Mouse (Mus musculus): ENCODE results near the gene Fsd2.

The Fsd2 gene

DNA sequence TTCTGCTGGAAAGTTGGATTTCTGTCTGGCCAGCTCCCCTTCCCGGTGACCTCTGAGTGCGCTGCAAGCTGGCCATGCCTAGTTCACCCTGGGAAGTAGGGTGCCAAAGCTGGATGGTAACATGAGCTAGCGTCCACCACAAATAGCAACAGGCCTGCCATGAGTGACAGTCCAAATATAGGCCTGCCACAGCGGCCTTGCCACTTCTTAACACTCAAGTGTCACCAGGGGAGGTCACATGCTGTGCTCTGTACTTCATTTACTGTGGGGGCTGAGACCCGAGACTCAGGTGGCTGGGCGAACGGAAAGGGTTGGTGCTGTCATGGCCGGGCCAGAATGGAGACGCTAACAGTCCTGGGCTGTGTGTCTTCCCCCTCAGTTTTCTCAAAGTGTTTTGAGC lies at the start of gene Fsd2:
Gene Fsd2, minus strand, starts transcription at position 53 of the 400 bp plus-strand sequence.
- no peak for TF ChIP-seq GATA4 (IDR thresholded peaks at IDR 0.05; ENCODE audit: insufficient replicate concordance, low read length)

DNA sequence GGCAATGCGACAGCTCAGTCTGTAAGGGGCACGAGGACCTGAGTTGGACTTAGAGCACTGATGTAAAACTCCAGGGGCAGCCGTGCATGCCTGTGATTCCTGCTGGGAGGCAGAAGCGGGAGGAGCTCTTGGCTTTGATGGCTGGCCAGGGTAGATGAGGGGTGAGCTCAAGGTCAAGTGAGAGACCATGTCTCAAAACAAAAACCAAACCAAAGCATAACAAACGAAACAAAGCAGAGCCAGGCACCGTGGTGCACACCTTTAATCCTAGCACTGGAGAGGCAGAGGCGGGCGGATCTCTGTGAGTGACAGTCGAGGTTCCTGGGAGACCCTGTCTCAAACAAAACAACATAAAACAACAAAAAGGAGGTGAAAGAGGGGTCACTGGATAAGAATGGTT lies 48.3 kb upstream of the Fsd2 start:
- TF ChIP-seq GATA4 (IDR thresholded peaks at IDR 0.05; ENCODE audit: insufficient replicate concordance, low read length) = no peak

DNA sequence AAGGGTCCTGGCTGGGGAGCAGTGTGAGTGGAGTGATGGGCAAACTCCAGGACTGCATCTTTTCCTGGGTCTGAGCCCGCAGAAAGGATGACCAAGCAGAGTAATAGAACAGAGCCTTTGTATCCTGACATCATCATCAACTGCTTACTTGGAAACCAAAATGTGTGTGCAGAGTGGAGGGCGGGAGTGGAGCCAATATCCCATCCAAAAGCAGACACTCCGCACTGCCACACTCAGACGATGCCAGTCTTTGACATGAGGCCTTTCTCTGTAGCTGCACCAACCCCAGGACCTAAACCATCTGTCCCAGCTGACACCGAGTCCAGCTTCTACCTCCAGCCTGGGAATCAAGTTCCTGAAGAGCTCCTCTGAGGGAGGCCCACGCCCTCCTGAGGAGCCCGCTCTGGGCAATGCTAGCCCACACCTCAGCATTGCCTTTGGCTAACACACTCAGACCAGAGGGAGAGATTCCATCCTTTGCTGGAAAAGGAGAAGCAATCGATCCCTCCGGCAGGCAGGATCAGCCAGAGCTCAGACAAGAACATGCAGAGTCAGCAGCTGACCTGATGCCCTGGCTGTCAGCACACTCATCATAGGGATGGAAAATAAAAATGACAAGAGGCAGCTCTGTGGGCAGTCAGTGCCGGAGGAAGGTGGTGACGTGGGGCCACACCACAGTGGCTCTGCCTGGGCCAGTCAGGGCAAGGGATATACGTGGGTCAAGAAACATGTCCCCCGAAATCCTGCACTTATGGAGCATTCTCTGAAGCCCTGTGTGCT lies 46.3 kb upstream of the Fsd2 start:
- TF ChIP-seq GATA4 (IDR thresholded peaks at IDR 0.05; ENCODE audit: insufficient replicate concordance, low read length) = no peak

DNA sequence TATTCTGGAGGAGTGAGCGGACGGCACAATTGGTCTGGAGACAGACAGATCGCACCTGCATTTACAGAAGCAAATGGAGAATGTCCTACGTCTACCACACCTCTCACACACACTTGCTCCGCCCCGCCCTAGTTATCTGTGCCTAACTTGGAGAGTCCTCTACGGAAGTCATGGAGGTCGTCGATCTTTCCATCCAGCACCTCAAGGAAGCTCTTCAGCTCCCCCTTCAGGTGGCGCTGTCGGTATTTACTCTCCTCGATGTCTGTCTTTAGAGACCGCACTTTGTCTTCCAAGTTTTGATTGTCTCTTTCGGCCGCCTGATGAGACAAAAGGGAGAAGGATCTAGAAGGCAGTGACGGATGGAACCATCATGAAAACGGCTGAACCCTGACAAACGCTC lies 43.4 kb upstream of the Fsd2 start:
- TF ChIP-seq GATA4 (IDR thresholded peaks at IDR 0.05; ENCODE audit: insufficient replicate concordance, low read length) = no peak

DNA sequence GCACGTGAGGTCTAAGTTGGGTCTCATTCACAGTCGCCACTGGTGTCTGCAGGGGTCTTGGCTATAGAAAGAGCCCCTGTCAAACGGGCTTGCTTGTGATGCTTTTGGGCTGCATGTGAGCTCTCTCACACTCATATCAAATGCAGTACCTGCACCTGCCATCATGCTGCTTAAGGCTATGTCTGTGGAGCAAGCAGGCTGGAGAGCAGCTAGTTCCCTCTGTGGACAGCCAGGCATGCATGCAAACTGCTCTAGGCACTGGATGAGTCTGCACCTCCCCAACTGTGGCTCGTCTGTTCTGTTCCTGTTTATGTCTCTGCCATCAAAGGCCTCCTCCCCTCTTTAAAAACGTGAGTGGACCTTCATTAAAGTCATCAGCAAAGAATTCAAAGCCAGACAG lies 39.7 kb upstream of the Fsd2 start:
- no peak for TF ChIP-seq GATA4 (IDR thresholded peaks at IDR 0.05; ENCODE audit: insufficient replicate concordance, low read length)

DNA sequence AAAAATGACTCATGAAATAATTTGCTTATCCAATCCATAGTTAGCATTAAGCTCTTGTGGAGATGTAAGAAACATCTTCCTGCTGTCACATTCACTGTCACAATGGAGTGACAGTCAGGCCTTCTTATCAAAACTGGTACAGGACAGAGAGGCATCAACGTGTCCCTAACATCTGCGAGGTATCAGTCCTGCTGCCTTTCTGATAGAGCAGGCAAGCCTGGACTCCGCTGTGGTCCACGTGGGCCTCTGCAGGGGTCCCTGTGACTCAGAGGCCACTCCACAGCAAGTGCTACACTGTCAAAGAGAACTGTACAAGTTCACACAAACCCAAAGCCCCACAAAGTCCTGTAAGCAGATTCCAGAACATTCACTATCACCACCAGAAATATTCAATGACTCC lies 38.7 kb upstream of the Fsd2 start:
- no peak for TF ChIP-seq GATA4 (IDR thresholded peaks at IDR 0.05; ENCODE audit: insufficient replicate concordance, low read length)

DNA sequence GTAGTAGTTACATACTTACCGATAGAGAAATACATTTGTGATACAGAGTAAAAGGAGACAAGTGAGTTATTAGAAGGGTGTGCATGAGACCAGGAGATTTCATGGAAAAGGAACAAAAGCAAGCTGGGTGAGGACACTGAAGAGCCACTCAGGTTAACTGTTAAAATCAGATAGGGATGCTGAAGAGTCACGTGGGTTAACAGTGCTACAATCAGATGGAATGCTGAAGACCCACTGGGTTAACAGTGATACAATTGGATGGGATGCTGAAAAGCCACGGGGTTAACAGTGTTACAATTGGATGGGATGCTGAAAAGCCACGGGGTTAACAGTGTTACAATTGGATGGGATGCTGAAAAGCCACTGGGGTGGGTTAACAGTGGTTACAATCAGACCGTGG lies 38.2 kb upstream of the Fsd2 start:
- no peak for TF ChIP-seq GATA4 (IDR thresholded peaks at IDR 0.05; ENCODE audit: insufficient replicate concordance, low read length)

DNA sequence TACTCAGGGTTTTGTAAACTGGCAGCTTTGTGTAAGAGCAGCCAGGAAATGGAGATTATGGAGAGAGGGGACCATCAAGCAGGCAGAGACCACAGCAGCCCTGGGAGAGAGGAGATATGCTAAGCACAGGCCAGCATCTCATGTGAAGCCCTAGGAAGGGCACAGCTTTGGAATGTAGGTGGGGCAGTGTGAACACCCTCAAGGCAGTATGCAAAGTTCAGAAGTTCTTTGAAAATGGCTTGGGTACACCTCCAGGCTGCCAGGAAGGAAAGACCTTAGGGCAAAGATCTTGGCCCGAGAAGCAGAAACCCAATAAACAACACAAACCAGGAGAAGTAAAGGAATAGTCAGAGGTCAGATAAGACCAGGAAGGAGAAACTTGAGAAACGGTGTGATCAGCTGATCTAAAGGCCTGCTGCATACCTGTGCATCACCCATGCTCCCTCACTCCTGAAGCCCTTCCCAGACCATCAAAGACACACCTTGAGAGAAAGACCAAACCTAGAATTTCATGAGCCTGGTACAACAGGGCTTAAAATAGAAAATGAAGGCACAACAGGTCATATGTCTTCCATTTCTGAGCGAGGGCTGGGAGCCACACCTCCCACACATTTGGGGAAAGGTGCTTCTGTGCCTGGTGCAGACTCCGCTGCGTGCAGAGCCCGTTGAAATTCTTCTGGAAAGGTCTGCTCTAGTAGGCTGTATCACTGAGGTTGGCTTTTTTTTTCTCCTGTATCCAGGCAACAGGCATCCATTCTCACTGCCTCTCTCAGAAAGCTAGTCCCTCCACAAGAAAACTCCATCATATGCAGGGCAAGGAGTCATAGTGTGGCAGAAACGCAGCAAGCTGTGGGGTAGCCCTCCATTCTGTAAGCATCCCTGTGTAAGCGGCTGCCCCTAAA lies 32.9 kb upstream of the Fsd2 start:
- no peak for TF ChIP-seq GATA4 (IDR thresholded peaks at IDR 0.05; ENCODE audit: insufficient replicate concordance, low read length)

DNA sequence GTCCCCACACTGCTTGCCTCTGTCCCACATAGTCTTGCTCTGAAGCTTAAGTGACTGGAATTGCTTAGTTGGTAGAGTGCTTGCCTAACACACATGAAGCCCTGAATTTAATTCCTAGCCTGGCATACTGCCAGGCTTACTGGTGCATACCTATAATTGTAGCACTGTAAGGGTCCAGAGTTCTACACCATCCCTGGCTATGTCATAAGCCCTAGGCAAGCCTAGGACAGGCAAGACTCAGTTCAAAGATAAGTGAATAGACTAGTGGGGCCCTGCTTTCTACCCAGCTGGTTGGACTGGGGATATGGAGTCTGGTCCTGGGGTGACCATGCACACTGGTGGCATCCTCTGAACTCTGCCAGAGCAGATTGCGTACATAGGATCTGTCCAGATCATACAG lies 30.9 kb upstream of the Fsd2 start:
- TF ChIP-seq GATA4 (IDR thresholded peaks at IDR 0.05; ENCODE audit: insufficient replicate concordance, low read length) = no peak

DNA sequence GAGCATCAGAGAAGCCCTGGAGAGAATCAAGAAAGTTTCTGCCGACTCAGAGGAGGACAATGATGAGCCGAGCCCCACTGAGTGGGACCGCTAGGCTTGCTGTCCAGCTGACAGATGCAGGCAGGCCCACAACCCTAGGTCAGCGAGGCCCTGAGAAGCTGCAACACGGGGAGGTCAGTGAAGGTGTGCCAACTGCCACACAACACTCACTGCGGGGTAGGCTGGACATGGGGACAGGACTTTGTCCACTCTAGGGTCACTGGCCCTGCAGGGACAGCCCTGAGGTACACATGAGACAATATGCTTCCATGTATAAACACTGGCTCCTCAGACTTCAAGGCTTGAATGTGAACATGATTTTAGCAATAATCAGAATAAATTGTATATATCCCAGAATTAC lies 29.3 kb upstream of the Fsd2 start:
- no peak for TF ChIP-seq GATA4 (IDR thresholded peaks at IDR 0.05; ENCODE audit: insufficient replicate concordance, low read length)

DNA sequence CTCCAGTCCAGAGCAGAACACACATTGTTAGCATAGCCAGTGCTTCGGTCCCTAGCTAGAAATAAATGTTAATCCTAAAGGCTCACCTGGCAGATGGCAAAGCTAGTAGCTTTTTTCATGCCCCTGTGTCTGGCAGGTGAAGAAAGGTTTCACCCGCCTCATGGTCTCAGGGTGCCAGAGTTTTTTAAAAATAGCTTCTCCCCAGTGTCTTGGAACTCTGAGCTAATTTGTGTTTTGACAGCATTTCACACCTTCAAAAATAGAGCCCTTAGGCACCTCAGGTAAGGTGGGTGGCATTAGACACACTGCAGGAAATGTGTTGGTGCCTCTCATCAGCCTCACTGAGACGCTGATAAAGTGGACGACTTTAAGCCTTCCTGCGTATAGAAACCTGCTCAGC lies 28.3 kb upstream of the Fsd2 start:
- TF ChIP-seq GATA4 (IDR thresholded peaks at IDR 0.05; ENCODE audit: insufficient replicate concordance, low read length) = no peak

DNA sequence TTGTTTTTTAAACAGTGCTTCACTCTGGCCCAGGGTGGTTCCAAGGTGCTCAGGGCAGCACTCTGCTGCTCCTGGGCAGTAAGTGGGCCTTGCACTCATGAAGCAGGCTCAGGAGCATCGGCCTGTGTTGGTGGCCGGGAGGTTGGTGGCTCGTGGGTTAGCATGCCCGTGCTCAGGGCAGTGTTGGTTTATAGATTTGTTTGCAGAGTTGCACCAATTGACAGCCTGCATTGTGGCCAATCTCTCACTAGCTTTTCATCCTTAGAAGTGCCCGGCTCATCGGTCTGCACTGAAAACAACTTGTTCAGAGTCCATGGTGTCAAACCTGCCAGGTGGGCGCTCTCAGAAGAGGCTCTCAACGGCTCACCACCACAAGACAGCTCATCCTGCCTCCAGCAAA lies 26.6 kb upstream of the Fsd2 start:
- TF ChIP-seq GATA4 (IDR thresholded peaks at IDR 0.05; ENCODE audit: insufficient replicate concordance, low read length) = no peak

DNA sequence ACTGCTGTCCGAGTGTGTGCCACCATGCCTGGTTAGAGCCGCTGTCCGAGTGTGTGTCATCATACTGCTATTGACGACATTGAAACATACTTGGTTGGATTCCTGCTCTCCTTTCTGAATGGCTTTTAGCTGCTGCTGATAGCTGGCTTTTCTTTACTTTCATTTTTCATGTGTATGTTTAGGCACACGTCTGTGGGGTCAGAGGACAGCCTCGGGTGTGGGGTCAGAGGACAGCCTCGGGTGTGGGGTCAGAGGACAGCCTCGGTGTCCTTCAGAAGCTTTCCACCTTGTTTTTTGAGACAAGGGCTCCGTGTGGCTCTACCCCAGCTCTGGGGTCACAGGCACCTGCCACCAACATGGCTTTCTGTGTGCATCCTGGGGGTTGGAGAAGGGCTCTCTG lies 25.9 kb upstream of the Fsd2 start:
- TF ChIP-seq GATA4 (IDR thresholded peaks at IDR 0.05; ENCODE audit: insufficient replicate concordance, low read length) = no peak

DNA sequence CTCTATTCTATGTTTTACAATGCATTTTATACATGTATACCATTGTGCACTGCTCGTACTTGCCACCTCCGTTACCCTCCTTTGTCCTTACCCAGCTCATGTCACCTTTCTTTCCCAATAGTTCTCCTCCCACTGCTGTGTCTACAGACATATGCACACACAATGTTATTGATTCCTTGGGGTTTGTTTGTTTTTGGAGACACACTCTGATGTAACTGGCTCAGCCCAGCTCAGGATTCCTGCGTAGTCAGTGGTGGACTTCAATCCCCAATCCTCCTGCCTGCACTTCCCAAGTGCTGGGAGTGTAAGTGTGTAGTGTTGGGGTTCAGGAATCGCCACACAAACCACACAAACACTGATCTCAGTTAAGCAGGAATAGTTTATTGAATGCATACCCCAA lies 20.5 kb upstream of the Fsd2 start:
- TF ChIP-seq GATA4 (IDR thresholded peaks at IDR 0.05; ENCODE audit: insufficient replicate concordance, low read length) = no peak

DNA sequence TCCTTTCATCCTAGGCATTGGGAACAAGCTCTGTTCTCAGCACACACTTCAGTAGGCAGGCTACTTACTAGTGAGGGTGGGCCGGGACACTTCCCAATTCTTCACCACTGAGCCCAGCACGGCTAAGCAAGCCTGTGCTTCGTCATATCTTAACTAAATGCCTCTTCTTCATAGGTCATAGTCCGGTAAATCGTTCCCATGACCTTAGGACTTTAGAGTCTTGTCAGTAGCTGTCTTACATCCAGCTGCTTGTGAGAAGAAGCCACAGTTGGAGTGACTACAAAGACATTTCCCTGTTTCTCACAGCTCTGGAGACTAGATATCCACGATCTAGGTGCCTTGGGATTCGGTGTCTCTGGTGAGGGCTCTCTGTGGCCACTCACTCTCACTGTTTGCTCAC lies 18.6 kb upstream of the Fsd2 start:
- TF ChIP-seq GATA4 (IDR thresholded peaks at IDR 0.05; ENCODE audit: insufficient replicate concordance, low read length) = no peak

DNA sequence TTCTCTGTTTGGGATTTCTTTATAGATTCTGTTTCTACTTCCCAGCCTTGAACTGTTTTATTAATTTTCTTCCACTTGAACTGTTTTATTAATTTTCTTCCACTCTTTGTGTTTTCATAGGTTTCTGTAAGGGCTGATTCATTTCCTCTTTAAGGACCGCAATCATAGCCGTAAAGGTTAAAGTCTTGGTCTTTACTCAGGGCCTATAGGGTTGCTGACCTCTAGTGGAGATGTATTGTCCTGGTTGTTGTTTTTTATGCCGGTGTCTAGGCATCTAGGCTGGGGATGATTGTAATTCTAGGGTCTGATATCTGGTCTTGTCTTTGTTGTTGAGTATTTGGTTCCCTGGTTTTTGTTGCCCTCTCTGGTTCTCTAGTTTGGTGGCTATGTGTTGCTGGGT lies 16.8 kb upstream of the Fsd2 start:
- TF ChIP-seq GATA4 (IDR thresholded peaks at IDR 0.05; ENCODE audit: insufficient replicate concordance, low read length) = no peak

All from liver, adult (tissue).